Mouse (Mus musculus) T-helper 17 cell (primary cell): ENCODE measurements around the gene Rpl3l.
"Not testable (repeated sequence)": the region's sequence is repeated elsewhere in the genome, so short reads cannot be mapped to it uniquely, and the experiment has no call there.

ENCODE experiments used
- in situ Hi-C, 2 experiments: fragments of 300-600 bp; cut with MboI, MseI; formaldehyde crosslinking; loops; 1 replicate in 1 of 2; 2 replicates in 1 of 2; pipeline ENCODE4 v1.15.1; 2025; ENCODE audit warnings: high pct_unique_total_duplicates in 2 of 2

Rpl3l gene

DNA sequence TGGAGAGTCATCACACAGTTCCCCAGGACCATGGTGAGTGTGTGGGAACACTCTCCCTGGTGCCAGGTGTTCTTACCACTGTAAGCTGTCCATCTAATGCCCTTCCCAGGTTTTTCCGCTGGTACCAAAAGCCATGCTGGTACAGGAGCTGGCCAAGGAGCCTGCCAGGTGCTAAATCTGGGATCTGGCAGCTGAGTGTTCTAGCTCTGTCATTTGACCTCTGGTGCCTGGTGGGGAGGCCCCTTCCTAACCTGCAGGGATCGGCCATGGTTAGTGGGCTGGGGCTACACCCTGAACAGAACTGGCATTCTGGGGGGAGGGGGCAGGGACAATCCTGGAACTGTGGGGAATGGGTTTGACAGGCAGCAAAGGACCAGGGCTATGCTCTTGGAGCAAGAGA lies at the start of gene Rpl3l:
Gene Rpl3l, plus strand, starts transcription at position 203 of the 400 bp plus-strand sequence.
- in situ Hi-C loops = no loop called here

DNA sequence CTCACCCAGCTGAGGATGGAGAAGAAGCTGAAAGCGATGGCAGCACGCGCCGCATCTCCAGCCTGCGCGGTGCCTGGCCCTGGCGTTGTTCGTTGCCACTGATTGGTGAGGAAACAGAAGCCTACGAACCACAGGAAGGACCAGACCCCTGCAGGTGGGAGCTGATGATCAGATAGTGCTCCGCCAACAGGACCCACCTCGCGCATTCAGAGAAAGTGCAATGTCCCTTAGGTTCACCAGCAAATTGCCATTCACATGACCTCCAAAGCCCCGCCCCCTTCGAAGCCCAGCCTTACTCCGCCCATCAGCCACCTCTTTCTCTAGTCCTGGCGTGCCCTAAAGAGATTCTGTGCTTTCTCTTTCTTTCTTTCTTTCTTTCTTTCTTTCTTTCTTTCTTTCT lies 41.1 kb upstream of the Rpl3l start:
- in situ Hi-C loops = no loop called here

DNA sequence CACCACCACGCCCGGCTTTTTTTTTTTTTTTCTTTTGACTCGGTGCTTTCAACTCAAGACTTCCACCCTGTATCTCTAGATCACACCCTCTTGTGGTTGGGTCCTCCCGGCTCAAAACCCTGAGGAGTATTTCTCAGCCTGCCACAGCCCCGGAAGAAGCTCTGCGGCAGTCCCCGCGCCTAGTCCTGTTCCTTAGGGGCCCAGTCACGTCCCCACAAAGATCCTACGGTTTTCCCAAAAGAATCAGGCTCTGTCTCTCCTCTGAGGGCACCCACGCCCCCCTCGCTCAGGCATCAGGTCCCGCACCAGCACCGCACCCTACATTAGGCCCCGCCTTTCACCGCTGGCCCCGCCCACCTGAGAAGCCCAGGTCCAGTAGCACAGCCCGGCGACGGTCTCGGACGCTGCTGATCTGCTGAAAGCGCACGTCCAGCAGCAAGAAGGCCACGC lies 40.4 kb upstream of the Rpl3l start:
- in situ Hi-C loops = no loop called here

DNA sequence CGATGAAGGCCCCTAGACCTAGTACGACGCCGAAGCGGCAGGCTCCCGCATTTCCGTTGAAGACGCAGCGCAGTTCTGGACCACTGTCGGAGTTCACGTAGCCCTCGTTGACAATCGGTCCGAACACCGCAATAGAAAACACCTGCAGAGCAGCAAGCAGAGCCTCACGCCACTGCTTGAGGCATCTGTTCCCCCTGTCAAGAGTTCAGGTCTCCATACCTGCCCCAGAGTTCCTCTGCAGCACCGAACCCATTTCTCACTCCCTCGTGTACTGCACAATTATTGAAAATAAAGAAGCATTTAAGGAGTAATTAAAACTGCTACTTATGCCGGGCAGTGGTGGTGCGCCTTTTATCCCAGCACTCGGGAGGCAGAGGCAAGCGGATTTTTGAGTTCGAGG lies 40.0 kb upstream of the Rpl3l start:
- in situ Hi-C loops = no loop called here

DNA sequence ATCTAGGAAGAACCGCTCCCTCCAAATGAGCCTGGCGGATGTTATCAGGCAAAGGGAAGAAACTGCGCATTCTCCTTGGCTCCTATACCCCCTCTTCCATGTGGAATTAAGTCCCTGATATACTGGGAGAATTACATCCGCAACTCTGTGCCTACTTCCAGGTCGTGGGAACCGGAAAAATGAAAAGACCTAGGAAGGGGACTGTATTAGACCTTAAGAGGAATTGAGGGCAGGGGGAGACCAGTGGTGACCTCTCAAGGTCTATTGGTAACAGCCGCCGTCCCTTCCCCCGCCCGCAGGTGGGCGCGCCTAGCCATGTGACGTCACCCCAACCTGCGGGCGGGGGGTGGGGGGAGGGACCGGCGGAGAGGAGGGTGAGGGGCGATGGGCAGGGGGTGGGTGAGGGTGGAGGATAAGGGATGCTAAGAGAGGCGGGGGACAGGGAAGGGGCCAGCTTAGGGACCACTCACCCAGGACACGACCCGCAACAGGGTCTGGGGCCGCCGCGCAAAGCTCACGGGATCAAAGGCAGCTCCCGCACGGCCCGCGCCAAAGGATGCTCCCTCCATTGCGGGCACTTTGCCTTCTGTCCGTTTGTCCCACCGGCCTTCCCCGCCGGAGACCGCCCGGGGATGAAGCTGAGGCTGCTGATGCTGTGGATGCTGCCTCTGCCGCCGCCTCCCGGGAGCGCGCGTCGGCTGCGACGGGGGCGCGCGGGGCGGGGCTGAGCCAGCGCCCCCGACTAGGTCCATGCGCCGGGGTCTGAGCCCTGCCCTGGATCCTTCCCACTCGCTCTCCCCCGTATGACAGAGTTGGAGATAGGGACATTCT lies 38.2 kb upstream of the Rpl3l start, which contains the start of gene Syngr3:
Gene Syngr3, minus strand, starts transcription at position 705 of the 831 bp plus-strand sequence.
- in situ Hi-C loops = no loop called here

DNA sequence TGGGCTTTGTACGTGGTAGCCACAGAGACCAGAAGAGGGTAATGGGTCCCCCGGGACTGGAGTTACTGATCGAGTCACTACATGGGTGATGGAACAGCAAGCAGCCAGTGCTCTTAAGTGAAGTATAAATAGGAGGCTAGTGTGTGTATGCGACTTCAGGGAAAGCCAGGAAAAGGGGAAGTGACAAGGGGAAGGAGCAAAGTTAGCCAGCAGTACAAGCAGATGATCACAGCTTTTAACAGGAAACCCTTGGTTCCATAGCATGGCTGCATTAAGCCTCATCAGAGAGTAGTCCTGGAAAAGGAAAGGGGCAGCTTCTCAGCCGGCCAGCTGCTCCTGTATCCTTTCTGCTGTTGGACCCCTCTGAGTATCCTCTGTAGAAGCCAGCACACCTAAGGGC lies 35.2 kb upstream of the Rpl3l start:
- in situ Hi-C loops = no loop called here

DNA sequence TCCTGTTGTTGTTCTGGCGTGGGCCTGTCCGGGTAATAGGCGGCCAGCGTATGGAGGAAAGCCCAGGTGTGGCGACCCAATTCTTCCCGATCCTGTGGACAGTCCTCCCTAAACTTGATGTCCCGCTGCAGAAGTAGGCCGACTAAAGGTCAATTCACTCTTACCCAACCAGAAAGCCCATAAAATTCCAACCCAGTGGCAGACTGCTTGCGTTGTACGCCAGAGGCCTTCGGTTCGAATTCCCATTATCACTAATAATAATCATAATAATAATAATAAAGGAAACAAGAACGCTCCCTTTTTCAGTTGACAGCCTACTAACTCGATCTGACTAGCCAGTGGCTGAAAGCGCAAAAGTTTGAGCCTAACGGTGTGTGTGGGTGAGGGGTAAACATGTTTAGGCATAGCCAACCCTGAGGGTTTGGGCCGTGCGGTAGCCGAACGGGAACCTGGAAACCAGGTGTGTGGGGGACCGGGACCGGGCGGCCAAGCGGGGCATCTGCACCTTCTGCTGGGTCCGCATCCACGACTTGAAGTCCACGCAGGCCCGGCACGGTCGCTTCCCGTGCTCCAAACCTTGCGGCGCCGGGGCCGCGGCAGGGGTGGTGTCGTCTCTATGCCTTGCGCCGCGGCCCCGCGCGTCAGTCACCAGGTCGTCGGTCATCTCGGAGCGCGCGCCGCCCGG lies 32.2 kb upstream of the Rpl3l start:
- in situ Hi-C loops = no loop called here

DNA sequence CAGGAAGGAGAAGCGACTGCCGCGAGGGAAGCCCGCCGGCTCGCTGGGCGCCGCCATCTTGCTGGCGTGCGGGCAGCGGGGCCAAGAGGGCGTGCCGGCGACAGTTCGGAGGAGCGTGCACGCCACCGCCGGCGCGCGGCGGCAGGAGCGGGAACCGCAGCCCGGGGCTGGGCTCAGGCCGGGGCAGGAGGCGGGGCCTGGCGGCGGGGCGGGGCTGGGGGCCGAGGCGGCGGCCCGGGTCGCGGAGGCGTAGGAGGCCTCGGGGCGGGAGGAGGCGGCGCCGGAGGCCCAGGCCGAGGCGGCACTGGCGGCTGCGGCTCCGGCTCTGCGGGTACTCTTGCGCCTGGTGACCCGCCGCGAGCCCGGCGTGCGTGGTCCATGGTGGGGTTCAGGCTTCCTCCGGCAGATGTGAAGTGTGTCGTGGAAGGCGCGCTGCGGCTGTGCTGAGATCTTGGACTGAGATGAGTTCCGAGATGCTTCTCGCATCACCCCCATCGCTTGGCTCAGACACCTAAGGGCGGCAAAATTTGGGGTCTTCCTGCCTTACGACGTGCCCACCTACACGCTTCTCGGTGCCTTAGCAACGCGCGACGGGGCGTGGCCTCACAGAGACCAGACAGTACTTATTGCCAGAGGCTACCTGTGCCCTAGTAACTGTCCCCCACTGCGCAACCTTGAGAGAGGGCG lies 31.5 kb upstream of the Rpl3l start, which contains the start of the genes Gfer and Noxo1:
Gene Gfer, minus strand, starts transcription at position 146 of the 687 bp plus-strand sequence.
Gene Noxo1, plus strand, starts transcription at position 224 of the 687 bp plus-strand sequence.
- in situ Hi-C loops = no loop called here

DNA sequence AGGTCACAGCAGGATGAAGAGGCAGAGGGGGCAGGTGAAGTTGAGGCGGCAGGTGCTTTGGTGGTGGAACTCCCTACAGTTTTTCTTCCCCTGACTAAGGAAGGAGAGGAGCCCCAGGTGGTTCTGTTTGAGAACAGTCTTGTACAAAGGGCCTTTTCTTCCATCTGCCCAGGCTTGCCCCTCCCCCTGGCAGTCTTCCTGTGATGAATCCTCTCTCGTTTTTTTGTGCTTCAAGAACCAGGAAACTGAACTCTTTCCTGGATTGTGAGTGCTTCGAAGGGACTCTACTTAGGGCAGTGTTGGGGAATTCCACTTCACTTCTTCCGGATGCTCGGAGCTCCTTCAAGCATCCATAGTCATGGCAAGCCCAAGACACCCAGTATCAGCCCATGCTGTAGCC lies 29.6 kb upstream of the Rpl3l start:
- in situ Hi-C loops = no loop called here

DNA sequence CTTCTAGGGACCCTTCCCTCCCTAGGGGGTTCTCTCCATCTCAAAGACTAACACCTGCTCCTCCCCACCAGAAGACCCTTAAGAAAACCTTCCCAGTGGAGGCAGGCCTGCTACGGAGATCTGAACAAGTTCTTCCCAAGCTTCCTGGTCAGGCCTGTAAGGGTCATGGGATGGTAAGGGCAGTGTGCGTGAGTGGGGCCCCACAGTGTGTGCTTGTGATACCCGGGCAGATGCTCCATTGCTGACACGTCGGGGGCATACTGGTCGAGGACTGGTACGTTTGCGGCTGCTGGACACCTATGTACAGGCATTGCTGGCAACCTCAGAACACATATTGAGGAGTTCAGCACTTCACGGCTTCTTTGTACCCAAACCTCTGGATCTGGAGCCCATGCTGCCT lies 28.9 kb upstream of the Rpl3l start:
- in situ Hi-C loops = no loop called here

DNA sequence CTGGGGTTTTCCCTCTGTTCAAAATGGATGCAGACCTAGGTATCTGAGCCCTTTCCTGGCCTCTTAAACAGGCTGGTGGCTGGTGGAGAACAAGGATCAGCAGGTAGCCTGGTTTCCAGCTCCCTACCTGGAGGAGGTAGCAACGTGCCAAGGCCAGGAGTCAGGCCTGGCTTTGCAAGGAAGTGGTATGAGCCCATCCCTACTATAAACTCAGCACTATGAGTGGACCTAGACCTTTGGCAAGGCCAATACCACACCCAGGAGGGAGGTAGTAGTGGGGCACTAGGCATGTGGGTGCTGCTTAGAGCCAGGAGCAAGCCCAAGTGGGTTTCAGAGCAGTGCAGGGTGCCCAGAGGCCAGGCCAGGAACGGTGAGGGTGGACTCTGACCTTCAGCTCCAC lies 28.1 kb upstream of the Rpl3l start:
- in situ Hi-C loops = no loop called here

DNA sequence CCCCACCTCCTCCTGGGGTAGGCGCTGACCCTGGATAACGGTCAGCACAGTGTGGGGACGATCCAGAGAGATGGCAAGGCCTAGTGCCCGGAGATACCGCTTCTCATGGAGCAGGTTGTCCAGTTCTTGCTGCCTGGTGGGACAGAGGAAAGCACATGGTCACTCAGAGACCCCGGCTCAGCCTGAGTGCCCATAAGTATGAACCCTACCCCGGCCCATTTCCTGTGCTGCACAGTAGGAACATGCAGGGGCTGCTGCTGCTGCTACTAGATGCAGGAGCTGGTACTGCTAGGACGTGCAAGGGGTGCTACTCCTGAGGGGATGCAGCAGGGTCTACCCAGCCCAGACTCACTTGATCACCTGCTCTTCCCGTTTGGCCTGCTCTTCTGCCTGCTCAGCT lies 26.4 kb upstream of the Rpl3l start:
- in situ Hi-C loops = no loop called here

DNA sequence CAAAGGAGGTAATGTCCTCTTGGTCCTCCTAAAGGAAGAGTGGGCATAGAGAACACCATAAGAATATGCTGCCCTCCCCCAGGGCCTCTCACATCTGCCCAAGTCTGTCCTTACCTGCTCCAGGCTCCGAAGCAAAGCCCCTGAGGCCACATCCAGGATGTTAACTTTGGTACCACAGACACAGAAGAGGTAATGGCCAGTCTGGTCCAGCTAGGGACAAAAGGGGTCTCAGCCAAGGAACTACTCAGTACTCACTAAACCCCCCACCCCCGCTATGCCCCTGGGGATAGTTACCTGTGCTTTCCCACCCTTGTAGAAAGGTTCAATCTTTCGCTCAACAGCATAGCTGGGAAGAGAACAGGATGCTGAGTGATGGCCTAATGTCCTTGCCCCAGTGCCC lies 21.8 kb upstream of the Rpl3l start:
- in situ Hi-C loops = no loop called here

DNA sequence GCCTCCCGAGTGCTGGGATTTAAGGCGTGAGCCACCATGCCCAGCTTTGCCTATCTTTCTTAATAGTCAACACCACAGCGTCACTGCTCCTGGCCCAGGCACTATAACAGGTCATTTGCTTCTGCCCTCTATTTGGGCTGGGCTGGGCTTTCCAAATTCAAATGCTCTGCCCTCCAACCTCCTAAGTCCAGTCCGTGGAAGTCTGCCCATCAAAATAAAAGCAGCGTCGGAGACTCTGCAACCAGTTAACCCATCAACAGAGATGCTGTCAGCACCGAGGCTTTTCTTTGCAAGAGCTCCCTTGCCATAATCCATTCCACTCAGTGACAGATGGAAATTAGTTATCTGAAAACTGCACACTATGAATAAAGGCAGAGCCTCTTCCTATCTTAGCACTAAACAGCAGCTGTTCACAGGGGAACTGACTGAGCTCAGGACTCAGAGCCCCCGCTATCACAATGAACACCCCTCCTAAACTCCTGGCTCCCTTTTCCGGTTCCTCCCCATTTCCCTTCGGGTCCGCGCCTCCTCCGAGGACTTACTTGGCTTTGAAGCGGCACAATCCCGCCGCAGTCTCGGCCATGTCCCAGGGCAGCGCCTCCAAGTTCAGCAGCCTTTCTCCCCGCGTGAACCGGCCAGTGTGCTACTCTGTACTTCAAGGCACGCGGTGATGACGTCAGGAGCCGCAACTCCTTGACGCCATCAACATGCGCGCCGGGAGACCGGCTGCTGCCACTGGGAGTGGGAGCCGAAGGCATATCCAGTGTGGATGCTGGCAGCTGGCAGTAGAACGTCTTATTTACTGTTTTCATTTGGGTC lies 20.4 kb upstream of the Rpl3l start, which contains the start of gene Tbl3:
Gene Tbl3, minus strand, starts transcription at position 679 of the 819 bp plus-strand sequence.
- in situ Hi-C loops = no loop called here

DNA sequence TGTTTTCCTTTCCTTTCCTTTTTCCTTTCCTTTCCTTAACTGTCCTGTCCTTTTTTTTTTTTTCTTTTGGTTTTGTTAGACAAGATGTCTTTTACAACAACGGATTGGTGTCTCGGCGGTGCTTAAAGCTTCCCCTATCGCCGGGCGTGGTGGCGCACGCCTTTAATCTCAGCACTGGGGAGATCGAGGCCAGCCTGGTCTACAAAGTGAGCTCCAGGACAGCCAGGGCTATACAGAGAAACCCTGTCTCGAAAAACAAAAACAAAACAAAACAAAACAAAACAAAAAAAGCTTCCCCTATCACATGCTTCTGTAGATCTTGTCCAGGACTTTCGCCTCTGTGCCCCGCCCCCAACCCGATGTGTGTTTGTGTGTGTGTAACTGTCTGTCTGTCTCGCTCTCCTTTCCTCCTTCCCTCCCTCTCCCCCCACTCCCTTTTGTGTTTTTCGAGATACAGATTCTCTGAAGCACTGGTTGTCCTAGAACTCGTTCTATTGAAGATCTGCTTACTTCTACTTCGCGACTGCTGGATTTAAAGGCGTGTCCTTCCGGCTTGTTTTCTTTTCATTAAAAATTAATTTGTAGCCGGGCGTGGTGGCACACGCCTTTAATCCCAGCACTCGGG lies 19.7 kb upstream of the Rpl3l start:
- in situ Hi-C loops = no loop called here

DNA sequence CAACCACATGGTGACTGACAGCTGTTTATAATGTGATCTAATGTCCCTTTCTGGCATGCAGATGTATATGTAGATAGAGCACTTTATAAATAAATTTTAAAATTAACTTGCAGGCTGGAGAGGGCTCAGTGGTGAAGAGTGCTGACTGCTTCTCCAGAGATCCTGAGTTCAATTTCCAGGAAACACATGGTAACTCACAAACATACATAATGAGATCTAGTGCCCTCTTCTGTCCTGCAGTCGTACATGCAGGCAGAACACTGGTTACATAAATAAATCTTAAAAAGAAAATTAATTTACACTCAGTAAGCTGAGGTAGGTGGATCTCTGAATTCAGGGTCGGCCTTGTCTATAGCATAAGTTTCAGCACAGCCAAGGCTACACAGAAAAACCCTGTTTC lies 19.0 kb upstream of the Rpl3l start:
- in situ Hi-C loops = no loop called here

DNA sequence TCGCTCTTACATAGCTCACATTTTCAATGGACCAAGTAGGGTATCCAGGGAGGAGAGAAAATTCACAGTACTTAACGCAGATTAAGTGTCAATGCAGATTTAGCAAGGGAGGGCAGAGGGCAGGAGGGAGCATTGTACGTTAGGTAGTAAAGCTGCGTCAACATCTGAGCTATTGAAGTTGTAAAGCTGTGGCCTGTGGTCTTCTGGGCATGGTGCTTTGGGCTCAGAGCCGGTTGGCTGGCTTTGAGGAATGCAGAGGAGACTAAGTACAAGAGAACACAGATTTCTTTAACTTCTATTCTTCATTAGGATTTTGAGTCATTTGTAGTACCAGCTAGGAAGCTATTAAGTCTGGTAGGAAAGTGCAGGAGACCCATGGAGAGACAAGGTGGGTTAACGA lies 12.1 kb upstream of the Rpl3l start:
- in situ Hi-C loops = no loop called here

DNA sequence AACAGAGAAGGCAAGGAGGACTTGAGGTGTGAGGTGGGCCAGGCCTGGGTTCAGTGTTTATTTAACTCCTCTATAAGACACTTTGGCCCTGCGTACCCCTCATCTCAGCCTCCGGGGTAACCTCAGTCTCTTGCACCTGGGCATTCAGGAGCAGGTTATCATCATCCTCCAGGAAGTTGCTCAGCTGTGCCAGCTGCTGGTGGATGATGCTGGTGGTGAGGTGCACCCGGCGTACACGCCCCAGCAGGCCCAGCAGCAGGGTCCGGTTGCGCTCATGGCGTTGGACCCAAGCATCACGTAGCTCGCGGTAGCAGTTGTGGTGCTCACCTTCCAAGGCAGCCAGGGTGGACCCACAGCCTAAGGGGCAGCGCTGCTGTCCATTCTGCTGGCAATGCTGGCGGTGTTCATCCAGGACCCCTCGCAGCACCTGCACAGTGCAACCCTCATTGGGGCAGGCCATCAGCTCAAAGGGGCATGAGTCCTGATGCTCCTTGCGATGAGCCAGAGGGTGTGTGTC lies 11.4 kb upstream of the Rpl3l start:
- in situ Hi-C loops = no loop called here

DNA sequence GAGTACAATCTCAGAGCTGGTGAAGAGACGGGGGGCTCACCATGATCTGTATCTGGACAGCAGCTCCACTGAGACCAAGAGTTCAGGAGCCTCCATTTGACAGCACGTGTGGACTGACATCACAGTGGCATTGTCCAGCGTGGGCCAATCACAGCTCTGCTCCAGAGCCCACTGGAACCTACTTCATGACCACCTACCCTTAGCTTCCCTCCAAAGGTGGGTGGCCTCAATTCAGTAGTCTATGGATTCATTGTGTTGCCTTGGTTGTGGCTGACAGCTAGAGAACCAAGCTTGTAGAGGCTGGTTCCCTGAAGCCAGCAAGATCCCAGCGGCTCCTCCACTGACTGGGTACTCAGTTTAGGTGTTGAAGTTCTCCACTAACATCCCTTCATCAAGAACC lies 9.7 kb upstream of the Rpl3l start, which contains the start of the genes Rnf151 and Rps2:
Gene Rnf151, minus strand, starts transcription at position 121 of the 400 bp plus-strand sequence.
Gene Rps2, plus strand, starts transcription at position 174 of the 400 bp plus-strand sequence.
- in situ Hi-C loops = no loop called here

DNA sequence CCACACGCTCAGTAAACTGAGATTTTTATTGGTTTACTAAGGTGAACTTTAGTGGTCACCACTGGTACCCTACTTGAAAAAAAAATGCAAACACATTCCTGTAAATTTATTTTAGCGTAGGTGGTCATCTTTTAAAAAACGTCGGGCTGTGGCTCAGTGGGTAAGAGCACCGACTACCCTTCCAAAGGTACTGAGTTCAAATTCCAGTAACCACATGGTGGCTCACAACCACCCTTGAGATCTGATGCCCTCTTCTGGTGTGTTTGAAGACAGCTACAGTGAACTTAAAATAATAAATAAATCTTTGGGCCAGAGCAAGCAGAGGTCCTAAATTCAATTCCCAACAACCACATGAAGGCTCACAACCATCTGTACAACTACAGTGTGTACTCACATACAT lies 8.7 kb upstream of the Rpl3l start:
- in situ Hi-C loops = not testable (repeated sequence)
